Mouse (Mus musculus) bone marrow, adult 2 months (tissue): ENCODE data around the gene Plekhh3.

ENCODE experiments used
- CTCF ChIP-seq: fragments of 200-500 bp; IDR thresholded peaks from 2 replicates; pipeline ENCODE4 v1.5.1; 2011; ENCODE audit warnings: low read length, control low read depth; ENCODE audit not compliant: control insufficient read depth, insufficient read depth
- POLR2A ChIP-seq: fragments of 200-500 bp; IDR thresholded peaks from 2 replicates; pipeline ENCODE4 v1.6.1; 2011; ENCODE audit warnings: low read depth, mild to moderate bottlenecking, control low read depth, low read length, borderline replicate concordance; ENCODE audit not compliant: control insufficient read depth

DNA sequence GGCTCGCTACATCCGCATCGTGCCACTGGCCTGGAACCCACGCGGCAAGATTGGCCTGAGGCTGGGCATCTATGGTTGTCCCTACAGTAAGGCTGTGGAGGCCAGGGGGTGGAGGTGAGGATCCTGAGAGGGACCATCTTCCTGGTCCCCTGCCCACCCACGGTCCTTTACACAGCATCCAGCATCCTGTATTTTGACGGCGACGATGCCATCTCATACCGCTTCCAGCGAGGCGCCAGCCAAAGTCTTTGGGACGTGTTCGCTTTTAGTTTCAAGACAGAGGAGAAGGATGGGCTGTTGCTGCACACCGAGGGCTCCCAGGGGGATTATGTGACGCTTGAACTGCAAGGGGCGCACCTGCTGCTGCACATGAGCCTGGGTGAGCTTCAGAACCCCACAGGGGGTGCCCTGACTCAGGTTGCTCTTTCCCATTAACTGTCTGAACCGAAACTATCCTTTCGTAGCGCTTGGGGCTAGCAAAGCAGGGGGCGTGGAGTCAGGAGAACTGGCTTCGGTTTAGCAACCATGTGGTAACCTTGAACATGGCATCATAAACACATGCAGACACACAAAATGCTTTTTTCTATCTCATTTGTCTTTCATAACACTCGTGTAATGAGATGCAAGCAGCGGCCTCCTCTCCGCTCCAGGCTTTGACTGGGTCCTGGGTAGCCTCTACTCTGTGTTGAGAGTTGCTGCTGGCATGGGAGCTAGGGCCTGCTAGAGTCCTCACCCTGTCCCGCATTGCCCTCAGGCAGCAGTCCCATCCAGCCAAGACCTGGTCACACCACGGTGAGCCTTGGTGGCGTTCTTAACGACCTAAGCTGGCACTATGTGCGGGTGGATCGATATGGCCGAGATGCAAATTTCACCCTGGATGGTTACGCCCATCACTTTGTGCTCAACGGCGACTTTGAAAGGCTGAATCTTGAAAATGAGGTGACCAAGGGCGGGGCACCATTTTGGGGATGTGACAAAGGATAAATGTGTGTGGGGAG lies 7.2 kb upstream of the Plekhh3 start:
- TF ChIP-seq CTCF, result no peak
- no peak for TF ChIP-seq POLR2A
